Mouse (Mus musculus): ENCODE results near the gene Uckl1.

- TF ChIP-seq FLI1 (IDR thresholded peaks at IDR 0.05; ENCODE audit: low read length) (no peak), GATA1 (IDR thresholded peaks at IDR 0.05; ENCODE audit: borderline replicate concordance, low read length) (no peak)
These were observed 5.0 kb upstream of the Uckl1 start for GRCm38 (mm10) chr2:181589732-181590105.
